Comparison of ENCODE assay signal across 9 mouse cellular contexts in the genomic region with DNA sequence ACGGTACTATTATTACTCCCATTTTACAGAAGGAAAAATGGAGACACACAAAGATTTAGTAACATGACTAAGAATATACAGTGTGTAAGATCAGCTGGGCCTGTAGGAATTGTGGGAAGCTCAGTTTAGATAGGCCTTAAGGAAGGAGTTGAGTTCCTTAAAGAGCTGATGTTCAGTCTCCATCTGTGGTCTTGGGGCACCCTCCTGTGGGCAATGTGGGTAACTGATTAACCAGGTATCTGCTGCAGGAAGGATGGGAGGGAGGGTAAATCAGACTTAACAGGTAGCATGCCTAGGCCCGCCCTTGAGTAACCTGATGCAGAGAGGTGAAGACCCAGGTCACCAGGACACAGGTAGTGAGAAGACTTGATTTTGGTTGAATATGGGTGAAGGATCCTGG. TPM values are rescaled to one million over a fixed set of nuclear protein-coding genes. Genes with fewer than 3 reads are reported as not detected.
DNase-seq lines count a peak whose midpoint lies in the region; ATAC-seq and TF ChIP-seq lines count a peak whose summit lies in the region.
"Had no signal": no experiment of that assay in that cellular context is flagged by ENCODE, and none has a peak within 500 bp of the region (broad histone marks: within the 10 kb centered on the region; RNA-seq: fewer than 3 reads in every experiment).

No protein-coding gene starts in this region.

- no peaks in the 10 kb centered on the region for H3K9me3 ChIP-seq in liver, embryonic 11.5 days (ENCODE audit: control insufficient read depth, low read length)
- no peaks in the 10 kb centered on the region for H3K9me3 ChIP-seq in hindbrain, embryonic 14.5 days (ENCODE audit: control insufficient read depth, low read length)
- H3K9me3 ChIP-seq: midbrain, embryonic 12.5 days had no signal

- H3K79me2 ChIP-seq in liver, adult 2 months (ENCODE audit: control insufficient read depth, insufficient read depth, low read length), result no peaks in the 10 kb centered on the region

- TF ChIP-seq CTCF in liver, adult 2 months (IDR thresholded peaks at IDR 0.05; ENCODE audit: low read depth, low read length), result peak; percentile 31

- no peak overlapping the region for H3K4me2 ChIP-seq in liver, embryonic 11.5 days
- no peak overlapping the region for H3K4me2 ChIP-seq in hindbrain, embryonic 14.5 days (replicated peaks)
- H3K4me2 ChIP-seq: midbrain, embryonic 12.5 days had no signal

- WGBS in liver, embryonic 11.5 days, result 66% methylated on average over 2 of the region's 2 CpGs
- WGBS in hindbrain, embryonic 14.5 days, result 84% methylated on average over 2 of the region's 2 CpGs
- 79% methylated on average over 2 of the region's 2 CpGs for WGBS in liver, adult 2 months

- peaks cover 3% of the 10 kb centered on the region; the same call in 1 of the 2 replicates for H3K4me1 ChIP-seq in liver, embryonic 11.5 days (replicated peaks; ENCODE audit: control insufficient read depth, insufficient read depth, low read length)
- H3K4me1 ChIP-seq in hindbrain, embryonic 14.5 days (replicated peaks; ENCODE audit: control insufficient read depth, insufficient read depth, low read length), result peaks cover 7% of the 10 kb centered on the region; the same call in 1 of the 2 replicates
- no peaks in the 10 kb centered on the region for H3K4me1 ChIP-seq in liver, adult 2 months (ENCODE audit: control insufficient read depth, insufficient read depth, low read length)

- H3K9ac ChIP-seq in liver, embryonic 11.5 days (ENCODE audit: low read depth, low read length), result no peak overlapping the region
- no peak overlapping the region for H3K9ac ChIP-seq in hindbrain, embryonic 14.5 days
- H3K9ac ChIP-seq in liver, adult 2 months (ENCODE audit: low read depth, low read length), result no peak overlapping the region
- H3K9ac ChIP-seq: midbrain, embryonic 12.5 days had no signal

- 0 out of 2 replicates have a peak, but pooled peaks cover 2% of the 10 kb centered on the region for H3K36me3 ChIP-seq in liver, embryonic 11.5 days (ENCODE audit: control insufficient read depth, insufficient read depth, low read length)
- peaks cover 48% of the 10 kb centered on the region for H3K36me3 ChIP-seq in hindbrain, embryonic 14.5 days (replicated peaks; ENCODE audit: control insufficient read depth, insufficient read depth)
- H3K36me3 ChIP-seq in liver, adult 2 months (ENCODE audit: control insufficient read depth, insufficient read depth, low read length), result no peaks in the 10 kb centered on the region

- no peak for TF ChIP-seq POLR2A in liver, adult 2 months (IDR thresholded peaks at IDR 0.05; ENCODE audit: extremely low read depth, insufficient read depth, low read length)

- H3K27me3 ChIP-seq in liver, embryonic 11.5 days (replicated peaks; ENCODE audit: control insufficient read depth, insufficient read depth, low read length), result no peaks in the 10 kb centered on the region
- H3K27me3 ChIP-seq in hindbrain, embryonic 14.5 days (ENCODE audit: control insufficient read depth, insufficient read depth, low read length), result no peaks in the 10 kb centered on the region
- no peaks in the 10 kb centered on the region for H3K27me3 ChIP-seq in liver, adult 2 months (ENCODE audit: control insufficient read depth, insufficient read depth, low read length)
- H3K27me3 ChIP-seq: midbrain, embryonic 12.5 days had no signal

- ATAC-seq in liver, embryonic 11.5 days (replicated peaks; ENCODE audit: low FRiP score), result no peak
- ATAC-seq in hindbrain, embryonic 14.5 days (ENCODE audit: low FRiP score), result 0 out of 2 replicates have a peak, but pooled peaks have one; percentile 9

- DNase-seq in liver (peak; percentile 29), NIH3T3 (ENCODE audit: low read depth) (peak; percentile 68)
- no peak for DNase-seq in liver, embryonic 11.5 days (ENCODE audit: low spot score)
- peak; percentile 42 for DNase-seq in cerebellum, adult 8-10 months
- DNase-seq in hindbrain, embryonic 14.5 days (ENCODE audit: low spot score), result peak; percentile 53
- peak; percentile 2 for DNase-seq in liver, adult 2 months (ENCODE audit: extremely low read depth, low read depth, low spot score)
- DNase-seq in retina, postnatal 7 days (ENCODE audit: low read depth, low spot score), result peak; percentile 72
- DNase-seq in gastrocnemius, postnatal 25 days, result no peak

- H3K27ac ChIP-seq in liver, embryonic 11.5 days (ENCODE audit: low read depth, low read length), result no peak overlapping the region
- no peak overlapping the region for H3K27ac ChIP-seq in hindbrain, embryonic 14.5 days
- no peak overlapping the region for H3K27ac ChIP-seq in liver, adult 2 months (replicated peaks; ENCODE audit: insufficient read depth, low read depth, low read length)
- H3K27ac ChIP-seq: midbrain, embryonic 12.5 days had no signal

- H3K4me3 ChIP-seq in liver, embryonic 11.5 days (ENCODE audit: low read depth, low read length), result no peak overlapping the region
- H3K4me3 ChIP-seq in hindbrain, embryonic 14.5 days (replicated peaks; ENCODE audit: low read length), result no peak overlapping the region
- H3K4me3 ChIP-seq in liver, adult 2 months (ENCODE audit: insufficient read depth, low read depth, low read length), result no peak overlapping the region
- H3K4me3 ChIP-seq: midbrain, embryonic 12.5 days had no signal

RNA-seq across cellular contexts. Expression of a gene that starts 23.3 kb away (rescaled TPM):
- polyA plus RNA-seq in liver, embryonic 11.5 days (2014; fragmentation: Nextera tagmentation; extraction: Ambion mirVana), result 5.8 and 6.3 TPM in 2 replicates
- 44.4 and 52.7 TPM in 2 replicates for polyA plus RNA-seq in hindbrain, embryonic 14.5 days (2014; fragmentation: Nextera tagmentation; extraction: Ambion mirVana)
- total RNA-seq in liver, adult 2 months (2014; rRNA removed), result 1.4 and 2.6 TPM in 2 replicates
- 1.6 and 3.6 TPM in 2 replicates for polyA plus RNA-seq in liver, adult 2 months (2012; rRNA removed)
- total RNA-seq in gastrocnemius, postnatal 25 days (2021), result 1 to 10 TPM; 4.5 to 5.1 TPM

Comparison
In these comparisons a context has a peak if more than half of its experiments do, and no peak if none do; other contexts are left out.
1. DNase-seq: peak in liver (single experiment), NIH3T3 (single experiment), cerebellum, adult 8-10 months (single experiment), hindbrain, embryonic 14.5 days (single experiment), liver, adult 2 months (single experiment) and retina, postnatal 7 days (single experiment); none in liver, embryonic 11.5 days (single experiment) and gastrocnemius, postnatal 25 days (single experiment).